Mouse (Mus musculus) NIH3T3 (cell line): ENCODE data around the gene Rtl5.
"Not testable (repeated sequence)": the region's sequence is repeated elsewhere in the genome, so short reads cannot be mapped to it uniquely, and the experiment has no call there.

Experiments
- DNase-seq: peaks from one replicate; pipeline ENCODE4 v3.0.0-alpha.2; 2012; ENCODE audit warnings: low read depth

The Rtl5 gene

GRCm38 (mm10) chrX:102070591-102071471 is at the start of gene Rtl5:
Rtl5 (minus strand) TSS chrX:102071304.
- peak; percentile 66 for DNase-seq

DNA sequence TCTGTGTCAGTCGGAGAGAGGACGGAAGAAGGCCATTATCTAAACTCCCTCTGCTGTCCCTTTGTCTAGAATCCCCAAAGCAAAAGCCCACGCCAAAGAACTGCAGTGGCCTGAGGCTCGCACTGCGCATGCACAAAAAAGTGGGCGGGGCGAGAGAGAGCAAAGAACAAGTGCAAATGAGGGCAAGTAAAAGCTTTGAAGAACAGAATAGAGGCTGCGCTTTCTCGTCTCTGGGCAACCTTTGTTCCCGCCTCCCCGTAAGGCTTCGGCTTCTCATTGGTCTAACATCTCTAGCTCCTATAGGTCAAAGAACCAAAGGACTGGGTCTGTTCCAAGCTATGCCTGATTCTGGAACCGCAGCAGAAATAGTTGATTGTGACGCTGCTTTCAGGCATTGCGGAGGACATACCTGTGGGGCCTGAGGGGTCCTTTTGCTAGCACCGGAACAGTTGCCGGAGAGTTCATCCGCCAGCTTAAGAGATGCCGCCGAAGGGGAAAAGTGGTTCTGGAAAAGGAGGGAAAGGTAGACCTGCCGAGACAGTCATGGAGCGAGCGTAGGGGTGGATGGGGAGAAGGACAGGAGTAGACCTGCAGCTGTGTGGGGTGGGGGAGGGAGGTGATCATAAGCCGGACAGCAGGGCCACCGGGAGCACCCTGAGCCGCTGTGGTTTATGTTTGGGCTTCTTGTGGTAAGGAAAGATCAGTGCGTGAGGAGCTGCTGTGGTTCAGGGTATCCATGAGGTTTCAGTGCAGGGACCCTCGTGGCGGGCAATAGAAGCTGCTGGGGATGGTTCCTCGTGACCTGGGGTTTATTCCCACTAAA is 48.1 kb upstream of the Rtl5 start, which contains the start of gene Pin4:
Pin4 (plus strand) TSS at position 406 of the 823 bp plus-strand sequence.
- DNase-seq: peak; percentile 96

- DNase-seq: peak; percentile 48
These were observed 44.6 kb upstream of the Rtl5 start for GRCm38 (mm10) chrX:102115676-102116075.

GRCm38 (mm10) chrX:102109349-102109748 is 38.2 kb upstream of the Rtl5 start:
- DNase-seq: not testable (repeated sequence)

DNA sequence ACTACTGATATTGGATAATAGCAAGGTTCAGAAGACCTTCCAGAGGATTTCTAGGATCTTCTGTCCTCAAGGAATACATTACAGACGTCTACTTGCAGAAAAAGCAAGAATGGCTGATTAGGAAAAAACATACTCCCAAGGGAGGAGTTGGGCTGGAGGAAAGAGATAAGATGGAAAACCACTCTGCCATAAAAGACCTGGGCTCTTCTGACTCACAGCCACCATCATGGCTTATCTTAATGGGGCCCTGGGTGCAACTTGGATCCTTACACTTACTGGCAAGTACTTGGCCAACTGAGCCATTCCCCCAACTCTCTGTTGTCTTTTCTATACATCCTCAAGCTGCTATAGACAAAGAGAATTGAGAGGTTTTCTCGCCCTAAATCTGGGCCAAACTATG is 32.7 kb upstream of the Rtl5 start:
- DNase-seq: not testable (repeated sequence)

GRCm38 (mm10) chrX:102101886-102102285 is 30.8 kb upstream of the Rtl5 start:
- no peak for DNase-seq

GRCm38 (mm10) chrX:102094381-102094904 is 23.3 kb upstream of the Rtl5 start:
- DNase-seq: no peak

DNA sequence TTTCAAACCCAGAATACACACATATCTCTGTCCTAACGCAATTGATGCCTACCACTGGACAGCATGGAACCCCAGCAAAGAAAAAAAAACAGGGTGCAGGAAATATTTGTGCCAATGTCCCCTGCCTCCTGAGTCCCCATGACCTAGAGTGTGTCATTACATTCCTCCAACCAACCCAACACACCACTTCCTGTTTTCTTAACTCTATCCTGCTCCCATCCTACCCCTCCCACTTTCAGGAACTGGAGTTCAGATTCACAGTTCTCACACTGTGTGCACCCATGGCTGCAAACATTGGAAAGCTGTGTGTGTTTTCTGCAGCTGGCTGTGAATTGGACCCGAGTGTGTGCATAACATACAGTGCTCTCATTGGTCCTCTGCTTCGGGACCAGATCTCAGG is 19.5 kb upstream of the Rtl5 start:
- DNase-seq: no peak

DNA sequence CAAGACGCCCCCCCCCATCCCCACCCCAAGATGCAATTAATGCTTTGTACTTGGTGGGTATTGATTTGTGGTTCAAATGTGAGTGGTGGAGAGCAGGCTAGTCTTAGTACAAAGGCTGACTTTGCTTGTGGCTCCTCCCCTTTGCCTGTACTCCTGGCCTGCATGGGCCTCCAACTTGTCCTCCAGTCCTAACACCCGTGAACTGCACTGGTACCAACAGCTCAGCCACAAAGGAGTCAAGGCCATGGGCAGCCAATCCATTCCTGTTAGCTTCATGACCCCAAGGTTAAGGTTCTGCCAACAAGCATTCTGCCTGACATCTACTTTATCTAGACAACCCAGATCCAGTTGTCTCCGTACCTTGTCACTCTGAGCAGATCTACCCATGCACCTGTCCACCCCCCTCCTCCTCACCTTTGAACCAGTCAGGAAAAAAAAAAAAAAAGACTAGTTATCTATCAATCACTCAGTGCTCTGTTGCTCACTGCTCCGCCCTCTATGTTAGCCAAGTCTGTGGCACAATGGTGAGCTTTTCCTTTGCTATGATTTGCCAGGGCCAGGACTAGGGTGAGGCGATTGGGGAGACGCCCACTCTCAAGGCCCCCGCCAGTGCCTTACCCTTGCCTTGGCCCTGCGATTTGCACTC is 14.8 kb upstream of the Rtl5 start:
- no peak for DNase-seq

DNA sequence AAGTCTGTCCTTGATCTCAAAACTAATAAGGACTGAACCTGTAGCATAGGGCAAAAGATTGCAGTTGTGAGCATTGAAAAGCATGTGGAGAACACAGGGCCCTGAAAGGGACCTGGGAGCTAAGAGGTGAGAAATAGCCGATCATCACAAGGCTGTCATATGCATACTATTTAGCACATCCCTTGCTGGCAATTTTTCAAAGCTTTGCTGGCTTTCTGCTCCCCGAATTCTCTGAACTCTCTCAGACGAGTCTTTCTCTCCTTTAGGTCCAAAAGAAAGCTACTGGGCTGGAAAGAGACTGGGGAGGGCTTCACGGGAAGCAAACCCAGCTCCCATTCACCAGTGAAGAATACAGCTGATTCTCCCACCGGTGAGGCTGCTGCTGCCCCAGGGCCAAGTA is 11.2 kb upstream of the Rtl5 start:
- no peak for DNase-seq

GRCm38 (mm10) chrX:102081573-102082279 is 10.6 kb upstream of the Rtl5 start:
- no peak for DNase-seq

- no peak for DNase-seq
These were observed 10.0 kb upstream of the Rtl5 start for GRCm38 (mm10) chrX:102081076-102081475.

DNA sequence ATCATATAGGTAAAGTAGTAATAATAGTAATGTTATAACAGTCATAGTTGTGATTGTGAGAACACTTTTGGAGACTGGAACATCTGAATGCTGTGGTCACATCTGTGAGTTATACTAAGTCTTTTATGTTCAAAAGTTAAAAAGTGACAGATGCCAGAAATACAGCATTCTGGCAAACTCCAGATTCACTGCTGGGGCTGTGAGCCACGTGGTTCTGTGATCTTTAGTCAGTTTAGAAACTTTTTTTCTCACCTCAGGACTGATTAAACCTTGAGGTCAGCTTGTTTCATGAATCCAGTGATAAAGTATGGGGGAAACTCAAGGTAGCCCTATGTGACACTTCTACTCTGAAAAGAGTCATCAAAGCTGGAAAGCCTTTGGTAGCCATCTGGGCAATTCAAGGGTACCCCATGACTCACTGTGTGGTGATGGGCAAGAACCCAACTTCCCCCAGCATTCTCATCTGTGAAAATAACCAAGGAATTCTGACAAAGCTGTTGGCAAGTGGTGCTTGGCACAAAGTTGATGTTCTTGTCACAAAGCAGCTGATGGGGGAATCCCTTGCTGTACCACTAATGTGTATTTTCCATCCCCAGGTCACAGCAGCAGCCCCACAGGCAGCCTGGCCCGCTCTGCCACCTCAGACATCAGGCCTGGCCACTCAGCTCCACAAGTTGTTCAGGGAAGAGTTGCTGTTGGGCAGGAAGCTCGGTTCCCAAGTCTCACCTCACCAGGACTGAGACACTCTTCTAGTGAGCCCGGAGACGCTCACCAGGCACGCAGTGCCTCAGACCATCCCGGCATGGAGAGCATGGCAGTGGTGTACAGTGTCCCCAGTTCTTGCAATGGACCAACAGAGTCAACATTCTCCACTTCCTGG is 6.0 kb upstream of the Rtl5 start:
- DNase-seq: peak; percentile 55

GRCm38 (mm10) chrX:102075158-102075557 is 4.1 kb upstream of the Rtl5 start:
- DNase-seq: no peak

- no peak for DNase-seq
These were observed 3.3 kb upstream of the Rtl5 start for GRCm38 (mm10) chrX:102074435-102074834.

DNA sequence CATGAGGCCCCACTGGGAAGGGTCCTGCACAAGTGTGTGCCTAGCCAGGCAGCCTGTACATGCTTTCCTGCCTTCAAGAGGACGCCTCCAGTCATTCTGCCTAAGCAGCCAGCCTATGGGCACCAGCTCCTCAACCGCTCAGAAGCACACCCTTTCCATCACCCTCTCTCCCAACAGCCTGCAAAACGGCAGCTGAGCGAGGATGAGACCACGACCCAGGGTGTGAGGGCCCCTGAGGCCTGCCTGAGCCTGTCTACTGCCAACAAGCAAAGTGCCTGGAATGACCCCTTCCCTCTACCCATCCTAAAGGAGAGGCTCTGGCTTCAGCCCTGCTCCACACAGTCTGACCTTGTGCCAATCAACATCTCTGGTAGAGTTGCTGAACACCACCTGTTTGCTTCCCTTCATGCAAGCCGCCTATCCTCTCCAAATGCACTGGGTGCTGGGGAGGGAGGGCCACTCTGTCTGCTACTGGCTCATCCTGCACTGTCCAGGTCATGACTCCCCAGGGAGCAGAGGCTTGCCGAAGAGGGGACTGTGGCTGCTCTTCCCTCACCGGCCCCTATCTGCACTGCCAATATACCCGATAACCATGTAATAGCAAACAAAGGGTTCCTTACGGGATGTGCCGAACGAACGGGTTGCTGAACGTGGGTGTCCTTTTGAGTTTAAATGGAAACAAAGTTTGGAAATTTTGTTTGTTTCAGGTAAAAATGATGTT is 2.7 kb upstream of the Rtl5 start:
- DNase-seq: no peak

DNA sequence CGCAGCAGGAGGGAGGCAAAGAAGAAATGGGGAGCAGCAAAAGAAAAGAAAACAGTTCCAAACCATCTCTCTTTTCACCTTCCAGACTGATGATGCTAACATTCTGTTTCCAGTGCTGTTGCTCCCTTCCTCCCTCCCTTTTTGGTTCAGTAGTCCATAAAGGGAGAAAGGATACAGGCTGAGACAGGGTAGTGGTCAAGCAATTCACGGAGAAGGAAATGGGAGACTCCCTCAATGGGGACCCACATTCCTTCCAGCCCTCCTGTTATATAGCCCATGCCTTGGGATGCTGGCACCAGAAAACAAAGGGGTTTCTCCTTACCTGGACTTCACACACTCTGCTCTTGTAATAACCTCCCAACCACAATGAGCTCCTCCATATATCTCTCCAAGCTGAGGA is 413 bp upstream of the Rtl5 start:
- no peak for DNase-seq

DNA sequence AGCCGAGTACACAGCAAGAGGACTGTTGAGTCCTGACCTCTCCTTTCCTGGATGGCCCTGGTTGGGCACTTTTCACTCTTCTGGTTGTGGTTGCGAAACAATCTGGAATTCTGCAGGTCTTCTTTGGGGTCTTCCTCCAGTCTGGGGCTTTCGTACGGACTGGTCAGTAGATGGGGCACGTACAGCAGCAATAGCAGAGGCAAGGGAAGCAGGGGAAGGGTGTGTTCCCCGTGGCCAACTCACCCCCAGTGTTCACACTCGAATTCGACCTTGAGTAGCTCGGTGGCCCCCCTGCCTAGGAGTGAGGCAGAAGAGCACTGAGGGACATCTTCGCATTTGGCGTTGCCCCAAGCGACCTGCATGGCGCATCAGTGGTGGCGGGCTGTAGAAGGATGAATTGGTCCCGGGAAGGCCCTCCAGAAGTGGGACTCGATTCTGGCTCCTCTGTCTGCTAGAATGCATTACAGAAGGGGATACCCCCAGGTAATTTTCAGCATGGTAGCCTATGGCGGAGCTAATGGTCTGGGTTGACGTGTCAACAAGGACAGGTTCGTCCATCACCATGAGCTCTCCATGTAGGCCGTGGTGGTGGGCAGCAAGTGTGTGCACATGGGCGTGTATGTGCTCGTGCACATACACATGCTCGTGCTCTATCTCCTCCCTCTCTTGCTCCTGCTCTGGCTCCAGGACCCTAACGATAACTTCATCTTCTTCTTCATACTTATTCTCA is 2.1 kb downstream of the Rtl5 start:
- DNase-seq: no peak

GRCm38 (mm10) chrX:102067118-102067517 is 4.0 kb downstream of the Rtl5 start:
- DNase-seq: peak; percentile 59
